Mouse (Mus musculus): ENCODE results near the gene Ms4a4a. TPM values are rescaled to one million over a fixed set of nuclear protein-coding genes. Genes with fewer than 3 reads are reported as not detected.
"Not testable (repeated sequence)": the region's sequence is repeated elsewhere in the genome, so short reads cannot be mapped to it uniquely, and the experiment has no call there.

The Ms4a4a gene
- polyA plus RNA-seq, 1 experiment from 2014 or later = 2.3 TPM

DNA sequence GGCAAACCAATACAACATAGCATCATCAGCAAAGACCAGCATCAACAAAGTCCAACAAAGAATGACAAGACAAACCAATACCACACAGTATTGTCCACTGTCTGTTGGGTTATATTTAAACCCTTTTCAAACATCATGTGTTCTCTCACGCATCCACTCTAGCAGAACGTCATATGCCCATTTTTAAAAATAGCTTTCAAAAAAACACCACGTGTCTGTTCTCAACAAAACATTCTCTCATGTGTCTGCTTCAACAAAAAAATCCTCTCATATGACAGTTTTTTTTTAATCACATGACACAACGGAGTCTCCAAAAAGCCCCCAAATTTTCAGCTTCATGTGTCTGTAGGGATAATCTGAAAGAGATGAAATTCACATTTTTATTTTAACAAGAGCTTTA, 12.4 kb downstream of the Ms4a4a start:
- H3K27me3 ChIP-seq = no peaks in the 10 kb centered on the region
- no peaks in the 10 kb centered on the region for H3K36me3 ChIP-seq
- 84% methylated on average over 4 of the region's 4 CpGs for WGBS
- H3K9me3 ChIP-seq = no peaks in the 10 kb centered on the region
- H3K4me3 ChIP-seq = no peak overlapping the region
- H3K27ac ChIP-seq (replicated peaks) = no peak overlapping the region
- H3K4me1 ChIP-seq (replicated peaks) = no peaks in the 10 kb centered on the region
- no peak for ATAC-seq (ENCODE audit: low FRiP score, low read depth)
- H3K9ac ChIP-seq = no peak overlapping the region
- no peak overlapping the region for H3K4me2 ChIP-seq

DNA sequence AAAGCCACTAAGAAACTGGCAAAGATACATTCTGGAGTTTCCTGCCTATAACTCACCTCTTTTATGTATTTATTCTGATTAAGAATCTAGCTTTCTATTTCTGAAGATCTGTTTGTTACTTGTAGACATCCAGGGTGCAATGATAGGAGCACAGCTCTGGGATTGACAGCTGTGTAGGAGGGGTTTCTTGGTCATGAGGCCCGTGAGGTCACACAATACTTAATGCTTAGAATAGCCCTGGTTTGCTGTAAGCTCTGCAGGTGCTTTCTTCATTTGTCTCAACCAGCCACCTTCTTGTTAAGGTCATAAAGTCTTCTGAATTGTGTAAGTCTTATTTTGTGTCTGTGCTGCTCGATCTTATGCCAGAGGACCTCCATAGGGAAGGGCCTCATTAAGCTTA, 13.6 kb downstream of the Ms4a4a start:
- H3K27me3 ChIP-seq = no peaks in the 10 kb centered on the region
- no peak overlapping the region for H3K4me2 ChIP-seq
- H3K9ac ChIP-seq = no peak overlapping the region
- H3K4me1 ChIP-seq (replicated peaks) = no peaks in the 10 kb centered on the region
- H3K27ac ChIP-seq (replicated peaks) = no peak overlapping the region
- no peaks in the 10 kb centered on the region for H3K36me3 ChIP-seq
- no peak overlapping the region for H3K4me3 ChIP-seq
- no peaks in the 10 kb centered on the region for H3K9me3 ChIP-seq
- no peak for ATAC-seq (ENCODE audit: low FRiP score, low read depth)
- WGBS = 92% methylated on average over 2 of the region's 2 CpGs

DNA sequence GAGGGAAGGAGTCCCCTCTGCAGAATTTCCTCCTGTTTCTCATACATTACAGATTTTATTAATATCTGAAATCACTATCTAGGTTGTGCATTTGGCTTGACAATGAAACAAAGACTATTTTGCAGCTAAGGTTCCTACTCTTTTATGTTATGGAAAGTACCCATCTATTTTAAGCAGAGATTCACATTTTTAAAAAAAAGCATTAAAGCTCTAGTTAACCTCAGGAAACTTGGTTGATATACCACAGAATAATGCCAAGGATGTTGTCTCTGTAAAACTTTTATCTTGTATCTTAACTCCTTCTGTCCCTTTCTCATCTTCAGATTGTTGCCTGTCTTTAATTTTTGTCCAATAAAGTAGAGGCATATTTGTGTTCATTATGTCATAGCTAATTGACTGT, 20.4 kb downstream of the Ms4a4a start:
- H3K4me3 ChIP-seq = no peak overlapping the region
- ATAC-seq (ENCODE audit: low FRiP score, low read depth) = no peak

DNA sequence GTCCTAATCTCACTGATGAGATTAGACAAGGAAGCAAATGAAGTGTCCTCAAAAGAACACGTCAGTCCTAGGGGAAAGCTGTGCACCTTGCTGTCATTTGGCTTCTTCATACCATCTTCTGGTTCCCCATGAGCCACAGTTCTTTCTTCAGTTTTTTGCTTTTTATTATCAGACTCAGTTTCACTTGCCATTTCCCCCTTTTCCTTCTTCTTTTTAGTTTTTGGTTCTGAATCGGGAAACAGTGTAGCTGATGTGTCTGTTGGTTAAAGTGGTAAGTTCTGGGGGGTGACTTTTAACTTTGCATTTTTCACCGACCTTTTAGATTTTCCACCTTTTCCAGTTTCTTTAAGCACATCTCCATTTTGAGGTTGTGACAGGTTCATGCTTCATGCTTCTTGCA, 29.2 kb downstream of the Ms4a4a start, which contains the start of gene Ms4a4c:
Gene Ms4a4c (plus strand): TSS at position 244 of the 400 bp plus-strand sequence.
- Histone ChIP-seq H3K4me3 (no peak within 1 kb of the TSS), H3K9me3 (no peaks in the 10 kb centered on the region), H3K27me3 (no peaks in the 10 kb centered on the region), H3K36me3 (no peaks in the 10 kb centered on the region), H3K4me1 (replicated peaks) (no peaks in the 10 kb centered on the region), H3K27ac (replicated peaks) (no peak within 1 kb of the TSS), H3K9ac (no peak within 1 kb of the TSS), H3K4me2 (no peak within 1 kb of the TSS)
- no peak for ATAC-seq (ENCODE audit: low FRiP score, low read depth)
- 95% methylated on average over 3 of the region's 3 CpGs for WGBS

More for the DNA sequence above, 20.4 kb downstream of the Ms4a4a start:
- no peak overlapping the region for H3K27ac ChIP-seq (replicated peaks)
- no peak overlapping the region for H3K9ac ChIP-seq
- H3K4me2 ChIP-seq = no peak overlapping the region
- no peaks in the 10 kb centered on the region for H3K9me3 ChIP-seq
- no peaks in the 10 kb centered on the region for H3K27me3 ChIP-seq
- no peaks in the 10 kb centered on the region for H3K36me3 ChIP-seq
- H3K4me1 ChIP-seq (replicated peaks) = no peaks in the 10 kb centered on the region

DNA sequence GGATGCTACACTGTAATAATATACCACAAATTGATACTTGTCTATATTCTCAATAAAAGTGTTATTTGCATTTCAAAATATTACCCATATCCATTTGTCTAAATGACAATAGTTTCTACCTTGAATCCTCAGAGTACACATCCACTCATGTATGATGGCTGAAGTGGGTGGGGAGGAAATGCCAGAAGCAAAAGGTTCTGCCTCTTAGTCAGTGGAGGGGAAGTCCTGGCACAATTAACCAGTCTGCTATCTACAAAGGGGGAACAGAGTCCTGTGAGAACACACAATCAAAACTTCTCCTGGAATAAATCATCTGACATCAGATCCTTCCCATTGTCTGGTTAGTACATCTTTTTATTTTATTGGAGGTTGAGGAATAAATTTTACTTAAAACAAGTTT, 32.1 kb downstream of the Ms4a4a start:
- no peaks in the 10 kb centered on the region for H3K4me1 ChIP-seq (replicated peaks)
- no peaks in the 10 kb centered on the region for H3K36me3 ChIP-seq
- no peaks in the 10 kb centered on the region for H3K9me3 ChIP-seq
- H3K4me2 ChIP-seq = no peak overlapping the region
- H3K27ac ChIP-seq (replicated peaks) = no peak overlapping the region
- H3K9ac ChIP-seq = no peak overlapping the region
- no peak overlapping the region for H3K4me3 ChIP-seq
- H3K27me3 ChIP-seq = no peaks in the 10 kb centered on the region
- ATAC-seq (ENCODE audit: low FRiP score, low read depth) = no peak

DNA sequence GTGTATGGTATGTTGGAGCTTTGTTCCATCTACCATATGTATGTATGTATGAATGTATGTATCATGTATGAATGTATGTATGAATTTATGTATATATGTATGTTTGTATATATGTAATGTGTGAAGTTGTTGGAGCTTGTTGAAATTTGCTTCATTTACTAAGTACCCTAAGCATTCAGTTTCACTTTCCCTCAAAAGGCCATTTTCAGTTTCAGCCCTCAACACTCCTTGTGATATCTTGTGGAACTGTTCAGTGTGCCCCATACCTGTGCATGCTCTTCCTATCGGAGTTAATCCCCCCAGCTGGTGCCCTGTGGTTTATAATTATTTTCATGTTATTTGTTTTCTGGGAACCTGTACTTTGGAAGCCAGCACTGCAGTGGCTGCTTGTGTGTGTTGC, 33.3 kb downstream of the Ms4a4a start:
- Histone ChIP-seq H3K4me1 (replicated peaks) (no peaks in the 10 kb centered on the region), H3K27ac (replicated peaks) (no peak overlapping the region), H3K4me3 (no peak overlapping the region), H3K9ac (no peak overlapping the region), H3K4me2 (no peak overlapping the region), H3K27me3 (no peaks in the 10 kb centered on the region), H3K9me3 (no peaks in the 10 kb centered on the region), H3K36me3 (no peaks in the 10 kb centered on the region)
- no peak for ATAC-seq (ENCODE audit: low FRiP score, low read depth)
- 93% methylated on average over 1 of the region's 1 CpGs for WGBS

- H3K27me3 ChIP-seq = no peaks in the 10 kb centered on the region
- H3K36me3 ChIP-seq = no peaks in the 10 kb centered on the region
- no peak overlapping the region for H3K4me3 ChIP-seq
- H3K4me1 ChIP-seq (replicated peaks) = no peaks in the 10 kb centered on the region
- H3K9ac ChIP-seq = no peak overlapping the region
- 93% methylated on average over 1 of the region's 1 CpGs for WGBS
- no peak overlapping the region for H3K4me2 ChIP-seq
- H3K9me3 ChIP-seq = no peaks in the 10 kb centered on the region
- no peak for ATAC-seq (ENCODE audit: low FRiP score, low read depth)
- H3K27ac ChIP-seq (replicated peaks) = no peak overlapping the region
Observed at GRCm38 (mm10) chr19:11411640-11412039, 36.3 kb downstream of the Ms4a4a start.

- Histone ChIP-seq H3K4me3 (no peak overlapping the region), H3K27ac (replicated peaks) (no peak overlapping the region), H3K4me2 (no peak overlapping the region), H3K27me3 (no peaks in the 10 kb centered on the region), H3K4me1 (replicated peaks) (no peaks in the 10 kb centered on the region), H3K9me3 (no peaks in the 10 kb centered on the region), H3K36me3 (no peaks in the 10 kb centered on the region), H3K9ac (no peak overlapping the region)
- 91% methylated on average over 1 of the region's 1 CpGs for whole genome bisulfite sequencing
- ATAC-seq (ENCODE audit: low FRiP score, low read depth) = no peak
Observed at GRCm38 (mm10) chr19:11414084-11414483, 38.8 kb downstream of the Ms4a4a start.

GRCm38 (mm10) chr19:11415581-11415980, 40.3 kb downstream of the Ms4a4a start:
- Histone ChIP-seq H3K4me3 (no peak overlapping the region), H3K36me3 (no peaks in the 10 kb centered on the region), H3K4me1 (replicated peaks) (no peaks in the 10 kb centered on the region), H3K27ac (replicated peaks) (no peak overlapping the region), H3K9ac (no peak overlapping the region), H3K9me3 (no peaks in the 10 kb centered on the region), H3K27me3 (no peaks in the 10 kb centered on the region), H3K4me2 (no peak overlapping the region)
- 79% methylated on average over 3 of the region's 3 CpGs for whole genome bisulfite sequencing
- no peak for ATAC-seq (ENCODE audit: low FRiP score, low read depth)

DNA sequence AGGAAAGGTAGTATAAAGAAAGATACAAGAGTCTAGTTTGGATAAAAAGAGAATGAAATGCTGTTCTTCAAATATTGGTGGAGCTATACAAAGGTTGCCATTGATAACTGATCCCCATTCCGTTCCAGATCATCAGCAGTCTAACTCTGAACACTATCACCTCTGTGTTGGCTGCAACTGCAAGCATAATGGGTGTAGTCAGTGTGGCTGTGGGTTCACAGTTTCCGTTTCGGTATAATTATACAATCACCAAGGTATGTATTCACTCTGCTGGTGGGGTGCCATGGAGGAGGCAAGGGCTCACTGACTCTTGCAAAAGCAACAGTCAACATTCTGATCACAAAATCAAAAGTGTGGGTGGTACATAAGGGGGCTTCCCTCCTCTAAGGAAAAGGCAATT, 43.5 kb downstream of the Ms4a4a start:
- not testable (repeated sequence) for H3K27ac ChIP-seq (replicated peaks); H3K9me3 ChIP-seq; H3K4me1 ChIP-seq (replicated peaks); H3K4me2 ChIP-seq; ATAC-seq (ENCODE audit: low FRiP score, low read depth); H3K4me3 ChIP-seq; H3K9ac ChIP-seq; H3K27me3 ChIP-seq; H3K36me3 ChIP-seq
- 79% methylated on average over 3 of the region's 3 CpGs for WGBS

- not testable (repeated sequence) for ATAC-seq (ENCODE audit: low FRiP score, low read depth); H3K9me3 ChIP-seq; H3K27ac ChIP-seq (replicated peaks); H3K27me3 ChIP-seq; H3K4me1 ChIP-seq (replicated peaks); H3K4me3 ChIP-seq; H3K36me3 ChIP-seq; H3K9ac ChIP-seq; H3K4me2 ChIP-seq
- 94% methylated on average over 1 of the region's 1 CpGs for WGBS
Observed at GRCm38 (mm10) chr19:11431209-11431608, 55.9 kb downstream of the Ms4a4a start.

- H3K9me3 ChIP-seq = no peaks in the 10 kb centered on the region
- ATAC-seq (ENCODE audit: low FRiP score, low read depth) = no peak
- H3K27ac ChIP-seq (replicated peaks) = no peak overlapping the region
- H3K4me3 ChIP-seq = no peak overlapping the region
- H3K9ac ChIP-seq = no peak overlapping the region
- no peak overlapping the region for H3K4me2 ChIP-seq
- no peaks in the 10 kb centered on the region for H3K36me3 ChIP-seq
- WGBS = 88% methylated on average over 4 of the region's 4 CpGs
- H3K27me3 ChIP-seq = no peaks in the 10 kb centered on the region
- H3K4me1 ChIP-seq (replicated peaks) = no peaks in the 10 kb centered on the region
Observed at GRCm38 (mm10) chr19:11435058-11435834, 59.9 kb downstream of the Ms4a4a start.
